Mouse (Mus musculus): ENCODE measurements around the gene Ppa2. TPM values are rescaled to one million over a fixed set of nuclear protein-coding genes. Genes with fewer than 3 reads are reported as not detected.

Gene Ppa2
- polyA plus RNA-seq, 1 experiment from 2014 or later, result 91.5 TPM

DNA sequence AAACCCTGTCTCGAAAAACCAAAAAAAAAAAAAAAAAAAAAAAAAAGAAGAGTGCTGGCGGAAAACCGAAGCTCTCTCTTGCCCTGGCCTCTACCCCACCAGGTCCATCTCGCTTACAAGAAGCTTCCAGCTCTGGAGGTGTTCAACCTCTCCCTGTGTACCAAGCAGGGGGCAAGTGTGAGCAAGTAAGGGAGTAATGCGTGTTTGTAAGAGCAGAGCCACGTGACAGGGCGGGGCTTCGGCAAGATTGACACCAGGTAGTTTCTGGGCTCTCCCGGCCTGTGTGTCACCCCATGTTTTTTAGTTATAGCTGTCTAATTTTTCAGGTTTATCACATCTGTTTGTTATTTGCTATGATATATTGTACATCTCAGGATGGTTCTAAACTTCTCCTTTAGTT, 56.2 kb downstream of the Ppa2 start:
- WGBS, result 87% methylated on average over 9 of the region's 9 CpGs
- peaks cover 12% of the 10 kb centered on the region for H3K36me3 ChIP-seq (replicated peaks)
- DNase-seq (ENCODE audit: extremely low spot score, low spot score), result no peak

GRCm38 (mm10) chr3:133378174-133378573, 68.3 kb downstream of the Ppa2 start:
- peaks cover 21% of the 10 kb centered on the region for H3K9me3 ChIP-seq
- no peak overlapping the region for H3K27ac ChIP-seq
- H3K27me3 ChIP-seq (ENCODE audit: poor library complexity, severe bottlenecking), result no peaks in the 10 kb centered on the region
- H3K4me3 ChIP-seq, result no peak overlapping the region
- H3K4me1 ChIP-seq, result peaks cover 3% of the 10 kb centered on the region; the same call in 1 of the 2 replicates
- DNase-seq (ENCODE audit: extremely low spot score, low spot score), result no peak
- H3K36me3 ChIP-seq (replicated peaks), result peaks cover 58% of the 10 kb centered on the region

More for the DNA sequence above, 56.2 kb downstream of the Ppa2 start:
- H3K27ac ChIP-seq, result no peak overlapping the region
- no peak overlapping the region for H3K4me3 ChIP-seq
- H3K9me3 ChIP-seq, result no peaks in the 10 kb centered on the region
- no peaks in the 10 kb centered on the region for H3K27me3 ChIP-seq (ENCODE audit: poor library complexity, severe bottlenecking)
- no peaks in the 10 kb centered on the region for H3K4me1 ChIP-seq

DNA sequence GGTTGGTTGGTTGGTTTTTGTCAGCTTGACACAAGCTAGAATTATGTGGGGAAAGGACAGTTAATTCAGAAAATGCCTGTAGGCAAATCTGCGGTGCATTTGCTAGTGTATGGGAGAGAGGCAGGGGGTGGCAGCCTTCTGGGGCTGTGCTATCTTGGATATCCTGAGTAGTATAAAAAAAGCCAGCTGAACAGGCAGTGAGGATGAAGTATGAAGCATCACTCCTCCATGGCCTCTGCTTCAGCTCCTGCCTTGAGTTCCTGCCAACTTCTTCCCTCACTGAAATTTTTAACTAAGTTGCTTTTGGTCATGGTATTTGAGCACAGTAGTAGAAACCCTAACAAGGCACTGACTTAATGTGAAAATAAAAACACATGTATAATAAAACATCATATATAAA, 70.1 kb downstream of the Ppa2 start:
- Histone ChIP-seq H3K9me3 (peaks cover 21% of the 10 kb centered on the region), H3K36me3 (replicated peaks) (peaks cover 47% of the 10 kb centered on the region), H3K27ac (no peak overlapping the region), H3K4me3 (no peak overlapping the region), H3K27me3 (ENCODE audit: poor library complexity, severe bottlenecking) (no peaks in the 10 kb centered on the region), H3K4me1 (peaks cover 10% of the 10 kb centered on the region; the same call in 1 of the 2 replicates)
- DNase-seq (ENCODE audit: extremely low spot score, low spot score), result no peak
- 88% methylated on average over 1 of the region's 1 CpGs for whole genome bisulfite sequencing

- H3K36me3 ChIP-seq (replicated peaks), result peaks cover 34% of the 10 kb centered on the region
- H3K4me3 ChIP-seq, result no peak overlapping the region
- no peaks in the 10 kb centered on the region for H3K27me3 ChIP-seq (ENCODE audit: poor library complexity, severe bottlenecking)
- H3K4me1 ChIP-seq, result peaks cover 10% of the 10 kb centered on the region; the same call in 1 of the 2 replicates
- H3K27ac ChIP-seq, result no peak overlapping the region
- peaks cover 21% of the 10 kb centered on the region for H3K9me3 ChIP-seq
- WGBS, result 90% methylated on average over 11 of the region's 11 CpGs
- DNase-seq (ENCODE audit: extremely low spot score, low spot score), result no peak
These were observed 71.6 kb downstream of the Ppa2 start for GRCm38 (mm10) chr3:133381519-133381918.

GRCm38 (mm10) chr3:133382147-133382546, 72.2 kb downstream of the Ppa2 start:
- no peak overlapping the region for H3K27ac ChIP-seq
- H3K27me3 ChIP-seq (ENCODE audit: poor library complexity, severe bottlenecking), result no peaks in the 10 kb centered on the region
- peaks cover 10% of the 10 kb centered on the region; the same call in 1 of the 2 replicates for H3K4me1 ChIP-seq
- no peak overlapping the region for H3K4me3 ChIP-seq
- 78% methylated on average over 9 of the region's 9 CpGs for WGBS
- peaks cover 21% of the 10 kb centered on the region for H3K9me3 ChIP-seq
- no peak for DNase-seq (ENCODE audit: extremely low spot score, low spot score)
- H3K36me3 ChIP-seq (replicated peaks), result peaks cover 28% of the 10 kb centered on the region

DNA sequence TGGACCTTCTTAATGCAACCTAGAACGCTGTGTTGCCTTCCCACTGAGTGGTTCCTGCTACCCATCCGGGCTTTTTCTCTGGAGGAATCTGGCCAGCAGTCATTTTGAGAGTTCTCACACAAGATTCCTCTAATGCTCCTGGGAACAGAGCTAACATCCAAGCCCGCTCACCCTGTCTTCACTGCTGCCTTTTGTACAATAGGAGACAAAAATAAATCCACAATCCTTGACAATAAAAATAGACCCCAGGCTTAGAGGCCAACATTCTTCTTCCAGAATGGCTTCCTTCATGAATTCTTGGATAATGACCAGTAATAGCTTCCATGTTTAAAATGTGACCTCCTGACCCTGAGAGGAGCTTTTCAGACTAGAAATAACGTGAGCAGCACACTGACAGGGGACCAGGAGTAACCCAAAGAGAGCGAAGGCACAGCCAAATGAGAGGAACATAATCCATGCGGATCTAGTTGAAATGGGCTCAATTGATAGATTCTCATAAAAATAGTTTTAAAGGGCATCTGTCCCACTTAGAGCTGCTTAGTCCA, 74.3 kb downstream of the Ppa2 start:
- Histone ChIP-seq H3K27ac (no peak overlapping the region), H3K4me3 (no peak overlapping the region), H3K36me3 (replicated peaks) (peaks cover 7% of the 10 kb centered on the region), H3K9me3 (0 out of 2 replicates have a peak, but pooled peaks cover 2% of the 10 kb centered on the region), H3K4me1 (peaks cover 10% of the 10 kb centered on the region; the same call in 1 of the 2 replicates), H3K27me3 (ENCODE audit: poor library complexity, severe bottlenecking) (no peaks in the 10 kb centered on the region)
- 58% methylated on average over 6 of the region's 6 CpGs for WGBS
- DNase-seq (ENCODE audit: extremely low spot score, low spot score), result no peak

DNA sequence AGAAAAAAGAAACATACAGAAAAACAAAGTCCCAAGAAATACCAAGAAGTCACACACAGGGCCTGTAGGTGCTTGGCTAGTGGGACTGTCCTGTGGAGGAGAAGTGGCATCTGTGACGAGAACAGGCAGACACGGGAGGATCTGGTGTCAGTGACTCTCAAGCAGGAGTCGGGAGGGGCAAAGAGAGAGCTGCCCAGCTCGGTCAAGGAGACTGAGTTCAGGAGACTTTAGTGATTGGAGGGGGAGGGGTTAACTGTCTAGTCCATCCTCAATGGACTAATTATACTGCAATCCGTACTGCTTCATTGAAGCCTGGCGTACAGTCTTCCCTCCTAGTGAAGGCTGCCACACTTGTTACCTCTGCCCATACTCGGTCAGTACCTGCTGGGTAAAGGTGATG, 77.4 kb downstream of the Ppa2 start:
- H3K27me3 ChIP-seq (ENCODE audit: poor library complexity, severe bottlenecking), result no peaks in the 10 kb centered on the region
- no peak for DNase-seq (ENCODE audit: extremely low spot score, low spot score)
- 78% methylated on average over 7 of the region's 7 CpGs for WGBS
- no peak overlapping the region for H3K27ac ChIP-seq
- H3K36me3 ChIP-seq (replicated peaks), result no peaks in the 10 kb centered on the region
- no peaks in the 10 kb centered on the region for H3K9me3 ChIP-seq
- peaks cover 10% of the 10 kb centered on the region; the same call in 1 of the 2 replicates for H3K4me1 ChIP-seq
- H3K4me3 ChIP-seq, result no peak overlapping the region

DNA sequence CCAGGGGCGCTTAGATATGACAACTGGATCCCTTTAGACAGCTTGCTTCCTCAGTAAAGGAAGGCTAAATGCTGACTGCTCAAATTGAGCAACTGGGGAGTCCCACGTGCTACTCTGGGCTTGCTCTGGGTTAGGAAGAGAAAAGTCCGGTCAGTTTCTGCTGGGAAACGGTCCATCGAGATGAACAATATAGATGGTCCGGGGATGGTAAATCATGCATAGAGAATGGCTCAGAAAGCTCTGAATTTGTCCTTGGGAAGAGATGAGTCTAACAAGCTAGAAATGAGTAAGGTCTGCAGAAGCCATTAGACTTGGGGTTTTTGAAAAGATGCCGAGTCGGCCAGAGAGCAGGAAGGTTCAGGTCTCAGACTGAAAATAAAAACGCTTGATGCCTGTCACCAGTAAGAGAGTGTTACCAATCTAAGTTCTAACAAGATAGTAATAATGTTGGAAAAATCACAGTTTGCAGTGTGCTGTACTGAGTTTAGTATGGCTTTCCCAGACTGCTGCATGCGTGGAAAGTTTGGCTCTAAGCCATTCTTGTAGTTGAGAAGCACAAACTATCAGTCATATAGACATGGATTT, 80.0 kb downstream of the Ppa2 start:
- Histone ChIP-seq H3K27me3 (ENCODE audit: poor library complexity, severe bottlenecking) (no peaks in the 10 kb centered on the region), H3K9me3 (no peaks in the 10 kb centered on the region), H3K36me3 (replicated peaks) (no peaks in the 10 kb centered on the region), H3K4me3 (no peak overlapping the region), H3K4me1 (no peaks in the 10 kb centered on the region), H3K27ac (no peak overlapping the region)
- DNase-seq (ENCODE audit: extremely low spot score, low spot score), result no peak
- 95% methylated on average over 10 of the region's 10 CpGs for WGBS

DNA sequence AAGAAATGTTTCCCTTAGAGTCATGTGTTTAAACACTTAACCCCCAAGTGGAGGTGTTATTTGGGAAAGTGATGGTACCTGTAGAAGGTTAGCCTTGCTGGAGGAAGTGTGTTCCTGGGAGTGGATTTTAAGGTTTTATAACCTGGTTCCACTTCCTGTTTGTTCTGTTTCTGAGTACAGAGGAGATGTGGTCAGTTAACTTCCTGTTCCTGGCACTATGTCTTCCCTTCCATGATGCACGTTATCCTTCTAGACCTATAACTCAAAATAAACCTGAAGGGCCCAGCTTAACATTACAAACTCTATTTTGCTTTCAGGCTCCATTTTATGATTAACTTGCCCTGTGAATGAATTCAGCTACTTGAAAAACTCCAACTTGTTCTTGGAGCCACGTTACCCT, 84.6 kb downstream of the Ppa2 start:
- Histone ChIP-seq H3K27ac (no peak overlapping the region), H3K27me3 (ENCODE audit: poor library complexity, severe bottlenecking) (no peaks in the 10 kb centered on the region), H3K4me1 (no peaks in the 10 kb centered on the region), H3K4me3 (no peak overlapping the region), H3K9me3 (no peaks in the 10 kb centered on the region), H3K36me3 (replicated peaks) (no peaks in the 10 kb centered on the region)
- WGBS, result 88% methylated on average over 2 of the region's 2 CpGs
- DNase-seq (ENCODE audit: extremely low spot score, low spot score), result no peak

DNA sequence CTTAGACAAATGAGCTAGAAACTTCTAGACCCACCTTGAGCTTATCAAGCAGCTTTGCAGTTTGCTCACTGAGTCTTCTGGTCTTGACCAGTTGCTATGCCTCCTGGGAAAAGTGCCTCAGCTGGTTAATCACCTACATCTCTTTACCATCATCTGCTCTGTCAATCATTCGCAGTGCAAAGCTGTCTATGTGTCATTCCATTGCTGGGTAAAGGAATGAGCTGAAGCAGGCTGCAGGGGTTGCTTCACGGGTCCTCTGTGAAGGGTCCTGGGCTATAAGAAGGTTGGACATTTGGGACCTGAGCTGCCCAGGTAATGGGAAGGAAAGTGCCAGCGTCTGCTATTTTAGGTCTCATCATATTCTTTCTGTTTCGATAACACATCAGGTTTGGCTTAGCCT, 93.9 kb downstream of the Ppa2 start:
- no peak overlapping the region for H3K27ac ChIP-seq
- no peaks in the 10 kb centered on the region for H3K27me3 ChIP-seq (ENCODE audit: poor library complexity, severe bottlenecking)
- H3K9me3 ChIP-seq, result no peaks in the 10 kb centered on the region
- H3K4me3 ChIP-seq, result no peak overlapping the region
- no peak for DNase-seq (ENCODE audit: extremely low spot score, low spot score)
- no peaks in the 10 kb centered on the region for H3K4me1 ChIP-seq
- WGBS, result 89% methylated on average over 4 of the region's 4 CpGs
- H3K36me3 ChIP-seq (replicated peaks), result no peaks in the 10 kb centered on the region

DNA sequence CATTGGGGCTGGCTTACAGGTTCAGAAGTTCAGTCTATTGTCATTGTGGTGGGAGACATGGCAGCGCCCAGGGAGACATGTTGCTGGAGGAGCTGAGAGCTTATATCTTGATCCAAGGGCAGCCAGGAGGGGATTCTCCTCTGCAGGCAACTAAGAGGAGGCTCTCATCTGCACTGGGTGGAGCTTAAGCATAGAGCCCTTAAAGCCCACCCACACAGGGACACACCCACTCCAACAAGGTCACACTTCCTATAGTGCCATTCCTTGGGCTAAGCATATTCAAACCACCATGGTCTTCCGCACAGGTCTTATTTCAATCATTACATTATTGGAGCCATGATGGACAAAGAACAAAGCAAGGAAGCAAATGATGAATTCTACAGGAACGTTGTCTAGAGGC, 95.7 kb downstream of the Ppa2 start:
- no peaks in the 10 kb centered on the region for H3K36me3 ChIP-seq (replicated peaks)
- no peak for DNase-seq (ENCODE audit: extremely low spot score, low spot score)
- 88% methylated on average over 3 of the region's 3 CpGs for WGBS
- H3K9me3 ChIP-seq, result no peaks in the 10 kb centered on the region
- no peak overlapping the region for H3K27ac ChIP-seq
- H3K27me3 ChIP-seq (ENCODE audit: poor library complexity, severe bottlenecking), result no peaks in the 10 kb centered on the region
- no peak overlapping the region for H3K4me3 ChIP-seq
- H3K4me1 ChIP-seq, result no peaks in the 10 kb centered on the region

GRCm38 (mm10) chr3:133406248-133406647, 96.3 kb downstream of the Ppa2 start:
- Histone ChIP-seq H3K27ac (no peak overlapping the region), H3K36me3 (replicated peaks) (no peaks in the 10 kb centered on the region), H3K4me3 (no peak overlapping the region), H3K27me3 (ENCODE audit: poor library complexity, severe bottlenecking) (no peaks in the 10 kb centered on the region), H3K9me3 (no peaks in the 10 kb centered on the region), H3K4me1 (no peaks in the 10 kb centered on the region)
- WGBS, result 92% methylated on average over 5 of the region's 5 CpGs
- no peak for DNase-seq (ENCODE audit: extremely low spot score, low spot score)

DNA sequence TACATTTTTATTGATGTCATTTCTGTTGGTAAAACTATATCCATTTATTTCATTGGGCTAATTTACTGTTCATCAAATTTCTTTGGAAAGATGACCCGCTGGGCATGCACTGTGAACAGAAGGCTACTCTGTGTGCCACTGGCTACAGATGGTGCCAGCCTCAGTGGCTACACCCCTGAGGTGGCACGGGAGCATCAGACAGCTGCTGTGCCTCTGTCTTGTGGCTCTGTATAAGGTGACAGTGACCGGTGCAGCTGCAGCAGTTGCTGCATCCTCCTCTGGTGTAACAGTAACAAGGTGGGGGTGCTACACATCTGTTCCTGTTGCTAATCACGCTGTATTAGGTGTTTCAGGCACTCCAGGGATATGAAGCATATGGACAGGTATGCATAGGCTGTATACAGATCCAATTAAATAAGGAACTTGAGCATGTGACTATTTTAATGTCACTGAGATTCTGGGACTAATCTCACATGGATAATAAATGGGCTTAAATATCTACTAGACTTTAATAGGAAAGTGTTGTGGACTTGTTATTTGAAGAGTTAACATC, 101.3 kb downstream of the Ppa2 start:
- H3K4me1 ChIP-seq, result no peaks in the 10 kb centered on the region
- H3K27me3 ChIP-seq (ENCODE audit: poor library complexity, severe bottlenecking), result no peaks in the 10 kb centered on the region
- no peaks in the 10 kb centered on the region for H3K36me3 ChIP-seq (replicated peaks)
- 82% methylated on average over 4 of the region's 4 CpGs for WGBS
- no peak overlapping the region for H3K4me3 ChIP-seq
- H3K9me3 ChIP-seq, result no peaks in the 10 kb centered on the region
- H3K27ac ChIP-seq, result no peak overlapping the region
- DNase-seq (ENCODE audit: extremely low spot score, low spot score), result no peak
